Mouse (Mus musculus): ENCODE data around the gene 1700003E16Rik. TPM values are rescaled to one million over a fixed set of nuclear protein-coding genes. Genes with fewer than 3 reads are reported as not detected.

The 1700003E16Rik gene
- total and polyA plus RNA-seq, 3 experiments: 0.15 to 0.50 TPM; not detected in 1

- Histone ChIP-seq H3K4me1 (ENCODE audit: control insufficient read depth in 1 of 2, insufficient read depth in 2 of 2, low read length in 2 of 2) (peaks cover 4 to 8% of the 10 kb centered on the region in 2 experiments; a peak in 3 of 4 replicates), H3K36me3 (ENCODE audit: control insufficient read depth in 1 of 2, insufficient read depth in 2 of 2, low read length in 2 of 2) (peaks cover 0 to 9% of the 10 kb centered on the region in 2 experiments; a peak in 2 of 4 replicates), H3K79me2 (ENCODE audit: control insufficient read depth, insufficient read depth, low read length, poor library complexity) (peaks cover 8% of the 10 kb centered on the region), H3K9ac (ENCODE audit: control insufficient read depth, low read depth, low read length, poor library complexity, severe bottlenecking) (peak overlapping the region; percentile 73), H3K9me3 (replicated peaks; ENCODE audit: insufficient read depth, low read length) (no peaks in the 10 kb centered on the region), H3K4me3 (ENCODE audit: control insufficient read depth in 1 of 2, insufficient read depth in 1 of 2, low read depth in 2 of 2, low read length in 2 of 2) (peak overlapping the region; percentile 73 to 90), H3K27me3 (ENCODE audit: control insufficient read depth in 1 of 2, insufficient read depth in 2 of 2, low read length in 2 of 2) (no peaks in the 10 kb centered on the region), H3K27ac (ENCODE audit: control insufficient read depth, low read depth, low read length) (peak overlapping the region; percentile 36)
- TF ChIP-seq ZMIZ1 (IDR thresholded peaks at IDR 0.05; ENCODE audit: low read depth, low read length): no peak
- TF ChIP-seq RCOR1 (IDR thresholded peaks at IDR 0.05; ENCODE audit: low read depth, low read length): no peak
- no peak for TF ChIP-seq MYB (IDR thresholded peaks at IDR 0.05; ENCODE audit: low read depth, low read length)
- no peak for TF ChIP-seq USF1 (IDR thresholded peaks at IDR 0.05; ENCODE audit: low read depth, low read length)
- no peak for TF ChIP-seq GATA1 (IDR thresholded peaks at IDR 0.05; ENCODE audit: low read depth, low read length)
- TF ChIP-seq MAX (IDR thresholded peaks at IDR 0.05; ENCODE audit: low read length): no peak
- TF ChIP-seq GABPA (IDR thresholded peaks at IDR 0.05; ENCODE audit: low read depth, low read length): no peak
- no peak for TF ChIP-seq CHD1 (IDR thresholded peaks at IDR 0.05; ENCODE audit: low read depth, low read length)
- no peak for TF ChIP-seq NRF1 (IDR thresholded peaks at IDR 0.05; ENCODE audit: insufficient read depth, low read depth, low read length, poor library complexity, severe bottlenecking)
- TF ChIP-seq ELF1 (IDR thresholded peaks at IDR 0.05; ENCODE audit: low read depth, low read length): no peak
- TF ChIP-seq POLR2AphosphoS5 (IDR thresholded peaks at IDR 0.05; ENCODE audit: borderline replicate concordance, low read depth, low read length): no peak
- TF ChIP-seq MAZ (IDR thresholded peaks at IDR 0.05; ENCODE audit: low read depth, low read length): no peak
- no peak for TF ChIP-seq ZC3H11A (IDR thresholded peaks at IDR 0.05; ENCODE audit: low read depth, low read length)
- no peak for TF ChIP-seq USF2 (IDR thresholded peaks at IDR 0.05; ENCODE audit: borderline replicate concordance in 1 of 2, insufficient read depth in 1 of 2, low read depth in 1 of 2, low read length in 2 of 2)
- TF ChIP-seq SMC3 (IDR thresholded peaks at IDR 0.05; ENCODE audit: low read depth, low read length): no peak
- DNase-seq (ENCODE audit: low read depth, low spot score): no peak
Observed at GRCm38 (mm10) chr6:83165026-83165606, 8.9 kb downstream of the 1700003E16Rik start.

- Histone ChIP-seq H3K4me1 (ENCODE audit: control insufficient read depth in 1 of 2, insufficient read depth in 2 of 2, low read length in 2 of 2) (peaks cover 4 to 8% of the 10 kb centered on the region in 2 experiments; a peak in 3 of 4 replicates), H3K79me2 (ENCODE audit: control insufficient read depth, insufficient read depth, low read length, poor library complexity) (peaks cover 8% of the 10 kb centered on the region), H3K27ac (ENCODE audit: control insufficient read depth, low read depth, low read length) (peak within 1 kb of the TSS; percentile 82), H3K9ac (ENCODE audit: control insufficient read depth, low read depth, low read length, poor library complexity, severe bottlenecking) (peak within 1 kb of the TSS; percentile 84), H3K9me3 (replicated peaks; ENCODE audit: insufficient read depth, low read length) (no peaks in the 10 kb centered on the region), H3K4me3 (ENCODE audit: control insufficient read depth in 1 of 2, insufficient read depth in 1 of 2, low read depth in 2 of 2, low read length in 2 of 2) (peak within 1 kb of the TSS; percentile 79 to 90), H3K27me3 (ENCODE audit: control insufficient read depth in 1 of 2, insufficient read depth in 2 of 2, low read length in 2 of 2) (no peaks in the 10 kb centered on the region), H3K36me3 (ENCODE audit: control insufficient read depth in 1 of 2, insufficient read depth in 2 of 2, low read length in 2 of 2) (peaks cover 0 to 9% of the 10 kb centered on the region in 2 experiments; a peak in 2 of 4 replicates)
- peak; percentile 95 for DNase-seq (ENCODE audit: low read depth, low spot score)
- TF ChIP-seq UBTF (IDR thresholded peaks at IDR 0.05; ENCODE audit: borderline replicate concordance, insufficient read depth, low read depth, low read length) (0 out of 2 replicates have a peak, but pooled peaks have one; percentile 71), ZMIZ1 (IDR thresholded peaks at IDR 0.05; ENCODE audit: low read depth, low read length) (no peak), POLR2A (IDR thresholded peaks at IDR 0.05; ENCODE audit: control insufficient read depth in 1 of 2, insufficient read depth in 1 of 2, low read depth in 1 of 2, low read length in 2 of 2, poor library complexity in 1 of 2) (peak; percentile 60 to 76; a peak in 3 of 4 replicates), ZC3H11A (IDR thresholded peaks at IDR 0.05; ENCODE audit: low read depth, low read length) (no peak), GATA1 (IDR thresholded peaks at IDR 0.05; ENCODE audit: low read depth, low read length) (no peak), USF2 (IDR thresholded peaks at IDR 0.05; ENCODE audit: borderline replicate concordance in 1 of 2, insufficient read depth in 1 of 2, low read depth in 1 of 2, low read length in 2 of 2) (no peak), USF1 (IDR thresholded peaks at IDR 0.05; ENCODE audit: low read depth, low read length) (0 out of 2 replicates have a peak, but pooled peaks have one; percentile 15), MYB (IDR thresholded peaks at IDR 0.05; ENCODE audit: low read depth, low read length) (no peak), MEF2A (IDR thresholded peaks at IDR 0.05; ENCODE audit: extremely low read depth, insufficient replicate concordance, low read depth, low read length, poor library complexity, severe bottlenecking) (no peak), ELF1 (IDR thresholded peaks at IDR 0.05; ENCODE audit: low read depth, low read length) (peak; percentile 53; the same call in 1 of the 2 replicates), CHD1 (IDR thresholded peaks at IDR 0.05; ENCODE audit: low read depth, low read length) (no peak), CHD2 (IDR thresholded peaks at IDR 0.05; ENCODE audit: low read length) (no peak), HCFC1 (IDR thresholded peaks at IDR 0.05; ENCODE audit: low read depth, low read length) (peak; percentile 84), SMC3 (IDR thresholded peaks at IDR 0.05; ENCODE audit: low read depth, low read length) (peak; percentile 45), MAZ (IDR thresholded peaks at IDR 0.05; ENCODE audit: low read depth, low read length) (0 out of 2 replicates have a peak, but pooled peaks have one; percentile 72), MAX (IDR thresholded peaks at IDR 0.05; ENCODE audit: low read length) (peak; percentile 99), RCOR1 (IDR thresholded peaks at IDR 0.05; ENCODE audit: low read depth, low read length) (no peak), BHLHE40 (IDR thresholded peaks at IDR 0.05; ENCODE audit: borderline replicate concordance, low read depth, low read length) (no peak), SIN3A (IDR thresholded peaks at IDR 0.05; ENCODE audit: low read length) (peak; percentile 76), POLR2AphosphoS2 (IDR thresholded peaks at IDR 0.05; ENCODE audit: low read length) (no peak), NRF1 (IDR thresholded peaks at IDR 0.05; ENCODE audit: insufficient read depth, low read depth, low read length, poor library complexity, severe bottlenecking) (peak; percentile 92), CTCF (IDR thresholded peaks at IDR 0.05 in 2 of 3, conservative IDR thresholded peaks at IDR 0.05 in 1 of 3; ENCODE audit: control insufficient read depth in 1 of 3, insufficient read depth in 1 of 3, low read depth in 2 of 3, low read length in 3 of 3, poor library complexity in 1 of 3, severe bottlenecking in 1 of 3) (peak; percentile 78 to 81 (median 79)), TCF12 (IDR thresholded peaks at IDR 0.05; ENCODE audit: low read depth, low read length) (no peak)
Observed at GRCm38 (mm10) chr6:83165607-83166242, 9.5 kb downstream of the 1700003E16Rik start, which contains the start of gene Dctn1. Gene Dctn1 (plus strand): TSS chr6:83165920.
